Mouse (Mus musculus) liver, embryonic 16.5 days (tissue): ENCODE results near the gene Utrn. TPM values are rescaled to one million over a fixed set of nuclear protein-coding genes. Genes with fewer than 3 reads are reported as not detected.

Source experiments
- ATAC-seq: fragments of 200-750 bp; cut with Nextera tagmentation; 2 replicates; pipeline ENCODE4 v1.8.0; 2017; ENCODE audit warnings: low read depth, mild to moderate bottlenecking, moderate number of reproducible peaks, moderate library complexity
- H3K27ac ChIP-seq: fragments of 300-500 bp; sonication (generic); 2 replicates; pipeline ENCODE4 v1.5.1; 2014; ENCODE audit warnings: mild to moderate bottlenecking, low read length
- H3K27me3 ChIP-seq: fragments of 300-500 bp; sonication (generic); 2 replicates; pipeline ENCODE4 v1.6.1; 2014; ENCODE audit warnings: low read depth, low read length, mixed read lengths; ENCODE audit not compliant: control insufficient read depth, insufficient read depth
- H3K36me3 ChIP-seq: fragments of 300-500 bp; sonication (generic); 2 replicates; pipeline ENCODE4 v1.6.1; 2014; ENCODE audit warnings: mild to moderate bottlenecking; ENCODE audit not compliant: control insufficient read depth, insufficient read depth
- H3K4me1 ChIP-seq: fragments of 300-500 bp; sonication (generic); 2 replicates; pipeline ENCODE4 v1.6.1; 2014; ENCODE audit warnings: low read depth, low read length, mixed read lengths; ENCODE audit not compliant: control insufficient read depth
- H3K4me2 ChIP-seq: fragments of 300-500 bp; sonication (generic); 2 replicates; pipeline ENCODE4 v1.6.1; 2014; ENCODE audit warnings: low read depth, low read length, mixed read lengths
- H3K4me3 ChIP-seq: fragments of 300-500 bp; sonication (generic); 2 replicates; pipeline ENCODE4 v1.5.1; 2014; ENCODE audit warnings: low read depth, mild to moderate bottlenecking, low read length
- H3K9ac ChIP-seq: fragments of 300-500 bp; sonication (generic); 2 replicates; pipeline ENCODE4 v1.6.1; 2014; ENCODE audit warnings: low read depth, low read length
- H3K9me3 ChIP-seq: fragments of 300-500 bp; sonication (generic); replicated peaks from 2 replicates; pipeline ENCODE4 v1.6.1; 2016; ENCODE audit warnings: low read length; ENCODE audit not compliant: control insufficient read depth
- WGBS: fragments of 180-500 bp; shearing (Covaris S2); extraction: QIAGEN DNeasy Blood & Tissue Kit; methylation state at CpG from one replicate; pipeline ENCODE4 v1.1.7; 2014; ENCODE audit not compliant: insufficient replicate concordance; 5-methylcytosine and 5-hydroxymethylcytosine counted together
- polyA plus RNA-seq: library from polyadenylated mRNA; unstranded; fragments of >200 nt; fragmentation: Nextera tagmentation; extraction: Ambion mirVana; gene quantifications from 2 replicates; pipeline ENCODE4 v1.2.1, GENCODE M21; 2015

Gene Utrn
- polyA plus RNA-seq, 1 experiment from 2014 or later, result 10.2 TPM

- peak; percentile 61; the same call in 1 of the 2 replicates for ATAC-seq
These were observed 295.6 kb downstream of the Utrn start for GRCm38 (mm10) chr10:12573601-12574000.

GRCm38 (mm10) chr10:12572759-12573158 lies 296.4 kb downstream of the Utrn start:
- no peak overlapping the region for H3K4me2 ChIP-seq
- no peaks in the 10 kb centered on the region; the same call in 1 of the 2 replicates for H3K4me1 ChIP-seq
- WGBS, result 19% methylated on average over 4 of the region's 4 CpGs
- H3K27ac ChIP-seq, result no peak overlapping the region
- H3K36me3 ChIP-seq, result no peaks in the 10 kb centered on the region
- H3K9me3 ChIP-seq, result no peaks in the 10 kb centered on the region
- H3K9ac ChIP-seq, result no peak overlapping the region
- H3K27me3 ChIP-seq, result no peaks in the 10 kb centered on the region
- H3K4me3 ChIP-seq, result no peak overlapping the region
- ATAC-seq, result no peak

More at GRCm38 (mm10) chr10:12573601-12574000, 295.6 kb downstream of the Utrn start:
- Histone ChIP-seq H3K9me3 (no peaks in the 10 kb centered on the region), H3K27me3 (no peaks in the 10 kb centered on the region), H3K4me1 (no peaks in the 10 kb centered on the region; the same call in 1 of the 2 replicates), H3K27ac (no peak overlapping the region), H3K4me3 (no peak overlapping the region), H3K9ac (no peak overlapping the region), H3K4me2 (no peak overlapping the region), H3K36me3 (no peaks in the 10 kb centered on the region)
- 8% methylated on average over 6 of the region's 6 CpGs for WGBS

GRCm38 (mm10) chr10:12564425-12564824 lies 304.7 kb downstream of the Utrn start:
- H3K4me3 ChIP-seq, result no peak overlapping the region
- H3K27me3 ChIP-seq, result no peaks in the 10 kb centered on the region
- ATAC-seq, result no peak
- no peak overlapping the region for H3K9ac ChIP-seq
- 34% methylated on average over 4 of the region's 4 CpGs for WGBS
- no peaks in the 10 kb centered on the region for H3K4me1 ChIP-seq
- no peak overlapping the region for H3K27ac ChIP-seq
- H3K36me3 ChIP-seq, result no peaks in the 10 kb centered on the region
- no peaks in the 10 kb centered on the region for H3K9me3 ChIP-seq
- no peak overlapping the region for H3K4me2 ChIP-seq

GRCm38 (mm10) chr10:12558810-12559209 lies 310.4 kb downstream of the Utrn start:
- H3K9ac ChIP-seq, result no peak overlapping the region
- WGBS, result 22% methylated on average over 5 of the region's 5 CpGs
- ATAC-seq, result no peak
- no peak overlapping the region for H3K4me2 ChIP-seq
- no peaks in the 10 kb centered on the region for H3K27me3 ChIP-seq
- H3K36me3 ChIP-seq, result no peaks in the 10 kb centered on the region
- H3K27ac ChIP-seq, result no peak overlapping the region
- H3K4me3 ChIP-seq, result no peak overlapping the region
- no peaks in the 10 kb centered on the region for H3K9me3 ChIP-seq
- no peaks in the 10 kb centered on the region for H3K4me1 ChIP-seq

GRCm38 (mm10) chr10:12554090-12554718 lies 315.0 kb downstream of the Utrn start:
- no peak for ATAC-seq
- H3K4me2 ChIP-seq, result no peak overlapping the region
- no peaks in the 10 kb centered on the region for H3K27me3 ChIP-seq
- H3K9ac ChIP-seq, result no peak overlapping the region
- no peak overlapping the region for H3K27ac ChIP-seq
- WGBS, result 64% methylated on average over 2 of the region's 2 CpGs
- H3K9me3 ChIP-seq, result no peaks in the 10 kb centered on the region
- no peaks in the 10 kb centered on the region for H3K36me3 ChIP-seq
- no peak overlapping the region for H3K4me3 ChIP-seq
- H3K4me1 ChIP-seq, result no peaks in the 10 kb centered on the region

- Histone ChIP-seq H3K27me3 (no peaks in the 10 kb centered on the region), H3K27ac (no peak overlapping the region), H3K4me1 (no peaks in the 10 kb centered on the region), H3K4me2 (no peak overlapping the region), H3K9me3 (no peaks in the 10 kb centered on the region), H3K4me3 (no peak overlapping the region), H3K36me3 (no peaks in the 10 kb centered on the region), H3K9ac (no peak overlapping the region)
- ATAC-seq, result no peak
- whole genome bisulfite sequencing, result 76% methylated on average over 5 of the region's 5 CpGs
These were observed 316.3 kb downstream of the Utrn start for GRCm38 (mm10) chr10:12552890-12553278.

GRCm38 (mm10) chr10:12552196-12552889 lies 316.8 kb downstream of the Utrn start:
- Histone ChIP-seq H3K27me3 (no peaks in the 10 kb centered on the region), H3K4me2 (no peak overlapping the region), H3K4me3 (no peak overlapping the region), H3K27ac (no peak overlapping the region), H3K9me3 (no peaks in the 10 kb centered on the region), H3K36me3 (no peaks in the 10 kb centered on the region), H3K9ac (no peak overlapping the region), H3K4me1 (no peaks in the 10 kb centered on the region)
- 80% methylated on average over 11 of the region's 11 CpGs for WGBS
- ATAC-seq, result no peak

- H3K4me1 ChIP-seq, result no peaks in the 10 kb centered on the region
- no peak for ATAC-seq
- WGBS, result 68% methylated on average over 5 of the region's 5 CpGs
- H3K36me3 ChIP-seq, result no peaks in the 10 kb centered on the region
- no peak overlapping the region for H3K9ac ChIP-seq
- no peaks in the 10 kb centered on the region for H3K9me3 ChIP-seq
- H3K27me3 ChIP-seq, result no peaks in the 10 kb centered on the region
- H3K4me2 ChIP-seq, result no peak overlapping the region
- no peak overlapping the region for H3K27ac ChIP-seq
- H3K4me3 ChIP-seq, result no peak overlapping the region
These were observed 317.4 kb downstream of the Utrn start for GRCm38 (mm10) chr10:12551735-12552134.

- no peaks in the 10 kb centered on the region for H3K27me3 ChIP-seq
- H3K9ac ChIP-seq, result no peak overlapping the region
- H3K4me1 ChIP-seq, result no peaks in the 10 kb centered on the region
- H3K36me3 ChIP-seq, result no peaks in the 10 kb centered on the region
- H3K9me3 ChIP-seq, result no peaks in the 10 kb centered on the region
- H3K27ac ChIP-seq, result no peak overlapping the region
- no peak overlapping the region for H3K4me2 ChIP-seq
- 55% methylated on average over 1 of the region's 1 CpGs for WGBS
- H3K4me3 ChIP-seq, result no peak overlapping the region
- no peak for ATAC-seq
These were observed 319.1 kb downstream of the Utrn start for GRCm38 (mm10) chr10:12549945-12550540.
